Mouse (Mus musculus): ENCODE data around the gene Mrpl14. TPM values are rescaled to one million over a fixed set of nuclear protein-coding genes. Genes with fewer than 3 reads are reported as not detected.

The Mrpl14 gene
- total and polyA plus RNA-seq, 2 experiments from 2014 or later, result 25.3 to 98.6 TPM

DNA sequence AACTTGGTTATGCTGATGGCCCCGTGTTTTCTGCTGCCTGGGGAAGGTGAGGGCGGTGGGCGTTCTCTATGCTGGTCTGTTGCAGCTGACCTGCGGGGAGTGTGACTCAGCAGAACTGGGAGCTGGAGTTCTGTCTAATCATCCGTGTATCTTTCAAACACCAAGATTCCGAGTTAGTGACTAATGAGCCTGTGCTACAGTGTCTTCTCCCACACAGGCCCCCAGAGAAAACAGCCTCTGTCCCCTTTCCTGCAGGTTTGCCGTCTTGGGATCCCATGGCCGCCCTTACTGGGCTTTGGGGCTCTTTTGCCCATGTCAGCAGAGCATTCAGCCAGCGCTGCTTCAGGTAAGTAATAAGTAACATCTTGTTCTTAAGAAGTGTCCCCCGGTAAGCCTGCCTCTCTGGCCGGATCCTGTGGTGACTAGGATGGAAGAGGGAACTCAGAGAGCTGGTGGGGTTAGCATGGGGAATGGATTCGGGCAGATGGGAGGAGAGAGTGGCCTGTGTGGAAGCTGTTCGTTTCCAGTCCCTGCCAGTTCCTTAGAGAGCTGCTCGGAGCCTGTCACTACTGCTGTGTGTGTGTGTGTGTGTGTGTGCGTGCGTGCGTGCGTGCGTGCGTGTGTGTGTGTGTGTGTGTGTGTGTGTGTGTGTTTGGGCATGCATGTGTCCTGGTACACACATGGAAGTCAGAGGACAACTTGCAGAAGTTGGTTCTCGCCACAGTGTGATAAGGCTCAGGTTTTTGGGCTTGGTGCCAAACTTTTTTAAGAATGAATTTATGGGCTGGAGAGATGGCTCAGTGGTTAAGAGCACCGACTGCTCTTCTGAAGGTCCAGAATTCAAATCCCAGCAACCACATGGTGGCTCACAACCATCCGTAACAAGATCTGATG, 9.4 kb downstream of the Mrpl14 start:
- WGBS, result 73% methylated on average over 23 of the region's 23 CpGs
- no peak for ATAC-seq
- Histone ChIP-seq H3K27ac (ENCODE audit: low read depth, low read length) (no peak overlapping the region), H3K4me2 (ENCODE audit: low read depth) (no peak overlapping the region), H3K27me3 (ENCODE audit: insufficient read depth, low read length) (no peaks in the 10 kb centered on the region), H3K9ac (no peak overlapping the region), H3K36me3 (ENCODE audit: insufficient read depth) (peaks cover 10% of the 10 kb centered on the region), H3K4me3 (ENCODE audit: low read depth, low read length) (no peak overlapping the region), H3K9me3 (ENCODE audit: low read length) (no peaks in the 10 kb centered on the region), H3K4me1 (ENCODE audit: insufficient read depth) (no peaks in the 10 kb centered on the region)
- DNase-seq, result no peak
- no peak for TF ChIP-seq CTCF (IDR thresholded peaks at IDR 0.05; ENCODE audit: low read depth)

DNA sequence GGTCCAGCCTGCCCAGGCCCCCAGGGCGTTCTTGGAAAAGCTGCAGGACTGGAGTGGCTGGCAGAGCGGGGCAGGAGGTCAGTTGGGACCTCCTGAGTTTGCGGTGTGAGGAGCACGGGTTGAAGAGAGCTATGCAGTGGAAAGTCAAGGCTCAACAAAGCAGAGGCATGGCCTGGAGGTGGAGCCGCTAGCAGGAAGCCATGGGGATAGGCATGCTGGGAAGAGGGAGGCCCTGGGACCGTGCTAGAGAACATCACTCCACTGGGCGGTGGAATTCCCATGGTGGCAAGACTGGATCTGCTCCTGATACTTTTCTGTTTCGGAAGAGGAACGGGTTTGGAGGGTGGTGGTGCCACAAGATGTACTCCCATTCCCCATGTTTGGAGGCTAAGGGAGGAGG, 10.9 kb downstream of the Mrpl14 start:
- Histone ChIP-seq H3K36me3 (ENCODE audit: insufficient read depth) (peaks cover 10% of the 10 kb centered on the region), H3K4me3 (ENCODE audit: low read depth, low read length) (no peak overlapping the region), H3K4me2 (ENCODE audit: low read depth) (no peak overlapping the region), H3K4me1 (ENCODE audit: insufficient read depth) (no peaks in the 10 kb centered on the region), H3K27me3 (ENCODE audit: insufficient read depth, low read length) (no peaks in the 10 kb centered on the region), H3K27ac (ENCODE audit: low read depth, low read length) (no peak overlapping the region), H3K9ac (no peak overlapping the region), H3K9me3 (ENCODE audit: low read length) (no peaks in the 10 kb centered on the region)
- 95% methylated on average over 9 of the region's 9 CpGs for WGBS
- ATAC-seq (no peak), DNase-seq (no peak)
- TF ChIP-seq CTCF (IDR thresholded peaks at IDR 0.05; ENCODE audit: low read depth), result no peak

DNA sequence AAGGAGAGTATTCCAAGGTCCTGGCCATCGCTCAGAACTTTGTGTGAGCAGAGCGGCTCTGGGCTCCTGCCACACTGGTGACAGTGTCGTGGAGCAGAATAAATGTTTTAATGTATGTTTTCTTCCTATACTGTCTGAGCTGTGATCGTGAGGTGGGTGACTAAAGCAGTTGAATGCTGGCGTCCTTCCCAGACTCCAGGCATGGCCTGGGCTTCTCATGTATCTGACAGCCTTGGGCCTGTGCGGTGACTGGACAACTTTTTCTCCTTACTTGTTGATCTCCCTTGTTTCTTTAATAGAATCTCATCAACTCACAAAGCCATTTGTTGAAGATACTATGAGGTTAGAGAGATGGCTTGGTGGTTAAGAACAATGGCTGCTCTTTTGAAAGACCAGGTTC, 12.2 kb downstream of the Mrpl14 start:
- no peak overlapping the region for H3K9ac ChIP-seq
- no peaks in the 10 kb centered on the region for H3K4me1 ChIP-seq (ENCODE audit: insufficient read depth)
- H3K9me3 ChIP-seq (ENCODE audit: low read length), result no peaks in the 10 kb centered on the region
- H3K36me3 ChIP-seq (ENCODE audit: insufficient read depth), result peaks cover 10% of the 10 kb centered on the region
- TF ChIP-seq CTCF (IDR thresholded peaks at IDR 0.05; ENCODE audit: low read depth), result no peak
- no peak overlapping the region for H3K27ac ChIP-seq (ENCODE audit: low read depth, low read length)
- no peak overlapping the region for H3K4me2 ChIP-seq (ENCODE audit: low read depth)
- 81% methylated on average over 6 of the region's 6 CpGs for WGBS
- no peak overlapping the region for H3K4me3 ChIP-seq (ENCODE audit: low read depth, low read length)
- DNase-seq (no peak), ATAC-seq (no peak)
- H3K27me3 ChIP-seq (ENCODE audit: insufficient read depth, low read length), result no peaks in the 10 kb centered on the region

DNA sequence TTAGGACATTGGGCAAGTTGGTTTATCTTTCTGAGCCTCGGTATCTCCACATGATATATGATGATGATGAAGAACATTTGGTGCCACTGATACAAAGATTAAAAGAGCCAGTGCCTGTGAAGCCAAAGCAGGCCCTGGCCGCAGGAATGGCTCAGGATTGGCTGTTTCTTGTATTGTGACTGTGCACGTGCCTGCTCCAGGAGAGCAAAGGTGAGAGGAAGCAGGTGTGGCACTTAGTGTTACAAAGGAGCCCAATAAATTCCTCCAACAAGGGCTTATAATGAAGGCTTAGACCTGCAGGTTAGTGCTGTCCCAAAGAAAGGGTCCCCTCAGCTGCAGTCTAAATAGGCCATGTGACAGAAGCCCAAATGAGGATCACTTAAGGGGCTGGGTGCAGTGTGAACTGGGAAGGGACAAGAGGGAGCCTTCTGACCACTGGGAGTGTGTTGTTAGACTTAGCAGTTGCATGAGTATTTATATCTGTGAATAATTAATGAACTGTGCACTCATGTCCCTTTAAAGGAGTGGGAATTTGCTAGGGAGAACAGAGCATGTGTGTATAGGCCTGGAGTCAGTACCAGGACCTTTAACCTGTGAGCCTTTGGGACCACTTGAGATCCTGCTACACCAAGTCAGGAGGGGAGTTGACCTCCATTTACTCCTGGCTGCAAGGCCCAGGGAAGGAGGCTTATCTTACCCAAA, 13.1 kb downstream of the Mrpl14 start:
- Histone ChIP-seq H3K9ac (no peak overlapping the region), H3K4me1 (ENCODE audit: insufficient read depth) (no peaks in the 10 kb centered on the region), H3K27ac (ENCODE audit: low read depth, low read length) (no peak overlapping the region), H3K4me2 (ENCODE audit: low read depth) (no peak overlapping the region), H3K36me3 (ENCODE audit: insufficient read depth) (peaks cover 10% of the 10 kb centered on the region), H3K27me3 (ENCODE audit: insufficient read depth, low read length) (no peaks in the 10 kb centered on the region), H3K9me3 (ENCODE audit: low read length) (no peaks in the 10 kb centered on the region), H3K4me3 (ENCODE audit: low read depth, low read length) (no peak overlapping the region)
- ATAC-seq (no peak), DNase-seq (no peak)
- no peak for TF ChIP-seq CTCF (IDR thresholded peaks at IDR 0.05; ENCODE audit: low read depth)
- WGBS, result 92% methylated on average over 3 of the region's 3 CpGs

DNA sequence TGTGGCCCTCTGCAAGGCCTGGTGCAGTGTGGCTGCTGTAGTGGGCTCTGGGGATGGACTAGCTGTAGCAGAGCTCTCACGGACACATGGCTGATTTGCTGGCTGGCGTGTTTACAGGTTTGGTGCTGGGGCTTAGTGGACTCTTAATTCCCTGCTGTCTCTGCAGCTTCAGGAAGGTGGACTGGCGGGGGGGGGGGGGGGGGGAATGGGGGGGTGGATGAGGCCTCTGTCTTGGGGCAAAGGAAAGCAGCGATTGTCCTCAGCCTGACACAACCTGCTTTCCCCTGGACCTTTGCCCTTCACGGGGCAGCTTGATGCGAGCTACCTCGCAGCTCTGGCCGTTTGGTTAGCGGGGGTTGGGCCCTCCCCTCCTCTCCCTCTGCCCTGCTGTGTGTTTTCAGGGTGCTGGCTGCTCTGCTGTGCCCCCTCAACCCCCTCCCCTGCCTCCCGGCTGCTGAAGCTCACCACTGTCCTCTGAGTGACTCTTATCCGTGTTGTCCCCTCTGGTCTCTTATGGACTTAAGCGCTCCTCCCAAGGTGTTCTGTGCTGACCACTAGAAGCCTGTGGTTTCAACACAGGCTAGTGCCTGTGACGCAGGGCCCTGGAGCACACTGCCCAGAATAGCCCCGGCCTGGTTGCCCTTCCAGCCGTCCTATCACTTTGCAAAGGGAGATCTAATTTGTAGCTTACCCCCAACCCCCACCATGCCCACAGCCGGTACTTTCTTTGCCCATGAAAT, 14.5 kb downstream of the Mrpl14 start:
- Histone ChIP-seq H3K4me3 (ENCODE audit: low read depth, low read length) (no peak overlapping the region), H3K36me3 (ENCODE audit: insufficient read depth) (peaks cover 10% of the 10 kb centered on the region), H3K27me3 (ENCODE audit: insufficient read depth, low read length) (no peaks in the 10 kb centered on the region), H3K4me2 (ENCODE audit: low read depth) (no peak overlapping the region), H3K27ac (ENCODE audit: low read depth, low read length) (no peak overlapping the region), H3K9ac (no peak overlapping the region), H3K9me3 (ENCODE audit: low read length) (no peaks in the 10 kb centered on the region), H3K4me1 (ENCODE audit: insufficient read depth) (no peaks in the 10 kb centered on the region)
- DNase-seq (no peak), ATAC-seq (no peak)
- no peak for TF ChIP-seq CTCF (IDR thresholded peaks at IDR 0.05; ENCODE audit: low read depth)
- 50% methylated on average over 11 of the region's 16 CpGs for WGBS

DNA sequence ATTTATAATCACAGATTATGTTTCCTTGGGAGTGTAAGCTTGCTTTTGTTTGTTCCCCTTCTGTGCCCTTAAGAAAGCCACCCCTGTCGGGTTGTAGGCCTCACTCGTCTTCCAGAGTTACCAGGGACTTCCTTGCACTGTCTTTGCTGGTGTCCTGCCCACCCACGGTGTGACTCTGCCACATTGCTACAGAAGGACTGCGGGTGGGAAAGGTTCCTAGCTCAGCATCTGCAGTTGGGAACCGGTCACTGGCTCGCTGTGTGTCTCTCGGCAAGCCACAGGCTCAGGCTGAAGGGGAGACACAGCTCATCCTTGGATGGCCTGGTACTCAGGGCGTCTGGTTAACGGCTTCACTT, 15.1 kb downstream of the Mrpl14 start:
- no peak overlapping the region for H3K4me3 ChIP-seq (ENCODE audit: low read depth, low read length)
- H3K27ac ChIP-seq (ENCODE audit: low read depth, low read length), result no peak overlapping the region
- H3K36me3 ChIP-seq (ENCODE audit: insufficient read depth), result peaks cover 10% of the 10 kb centered on the region
- no peaks in the 10 kb centered on the region for H3K4me1 ChIP-seq (ENCODE audit: insufficient read depth)
- no peak overlapping the region for H3K4me2 ChIP-seq (ENCODE audit: low read depth)
- H3K9ac ChIP-seq, result no peak overlapping the region
- TF ChIP-seq CTCF (IDR thresholded peaks at IDR 0.05; ENCODE audit: low read depth), result no peak
- no peaks in the 10 kb centered on the region for H3K27me3 ChIP-seq (ENCODE audit: insufficient read depth, low read length)
- no peaks in the 10 kb centered on the region for H3K9me3 ChIP-seq (ENCODE audit: low read length)
- WGBS, result 74% methylated on average over 9 of the region's 9 CpGs
- DNase-seq (no peak), ATAC-seq (no peak)

All from forebrain, postnatal 0 days (tissue).